Mouse (Mus musculus) testis, adult 2 months (tissue): ENCODE measurements around the gene Cdk6. TPM values are rescaled to one million over a fixed set of nuclear protein-coding genes. Genes with fewer than 3 reads are reported as not detected.
"Not testable (repeated sequence)": the region's sequence is repeated elsewhere in the genome, so short reads cannot be mapped to it uniquely, and the experiment has no call there.

Experiments
- H3K27ac ChIP-seq: fragments of 200-500 bp; 2 replicates; pipeline ENCODE4 v1.5.1; 2012; ENCODE audit warnings: low read depth, low read length; ENCODE audit not compliant: control insufficient read depth, insufficient read depth
- H3K27me3 ChIP-seq: fragments of 200-500 bp; 2 replicates; pipeline ENCODE4 v1.6.1; 2012; ENCODE audit warnings: mild to moderate bottlenecking, low read length, moderate library complexity; ENCODE audit not compliant: control insufficient read depth, insufficient read depth
- H3K36me3 ChIP-seq: fragments of 200-500 bp; 2 replicates; pipeline ENCODE4 v1.6.1; 2012; ENCODE audit warnings: mild to moderate bottlenecking, low read length; ENCODE audit not compliant: control insufficient read depth, insufficient read depth
- H3K4me1 ChIP-seq: fragments of 200-500 bp; 2 replicates; pipeline ENCODE4 v1.6.1; 2012; ENCODE audit warnings: low read length; ENCODE audit not compliant: control insufficient read depth, insufficient read depth
- H3K4me3 ChIP-seq: fragments of 200-500 bp; 2 replicates; pipeline ENCODE4 v1.5.1; 2012; ENCODE audit warnings: low read depth, mild to moderate bottlenecking, low read length, moderate library complexity, mixed read lengths; ENCODE audit not compliant: control insufficient read depth
- CTCF ChIP-seq: fragments of 200-500 bp; IDR thresholded peaks from 2 replicates; pipeline ENCODE4 v1.5.1; 2012; ENCODE audit warnings: low read depth, mild to moderate bottlenecking, inconsistent platforms, low read length, moderate library complexity; ENCODE audit not compliant: control insufficient read depth, insufficient read depth, insufficient replicate concordance
- POLR2A ChIP-seq: fragments of 200-500 bp; IDR thresholded peaks from 2 replicates; pipeline ENCODE4 v1.6.1; 2012; ENCODE audit warnings: low read depth, mild to moderate bottlenecking, inconsistent platforms, low read length, moderate library complexity; ENCODE audit not compliant: control insufficient read depth
- polyA plus RNA-seq: library from polyadenylated mRNA; depleted of rRNA; stranded (reverse); fragments of >200 nt; gene quantifications from 2 replicates; pipeline ENCODE4 v1.2.3, GENCODE M21; 2012

Cdk6 gene
- polyA plus RNA-seq, 1 experiment, result 5.6 TPM

- Histone ChIP-seq H3K4me3 (peak overlapping the region; percentile 89), H3K27ac (no peak overlapping the region), H3K4me1 (peaks cover 10% of the 10 kb centered on the region), H3K27me3 (no peaks in the 10 kb centered on the region), H3K36me3 (no peaks in the 10 kb centered on the region)
- TF ChIP-seq CTCF (no peak), POLR2A (no peak; the same call in 1 of the 2 replicates)
Observed at GRCm38 (mm10) chr5:3341931-3342770, 866 bp downstream of the Cdk6 start.

GRCm38 (mm10) chr5:3342771-3343565 lies 1.7 kb downstream of the Cdk6 start:
- Histone ChIP-seq H3K36me3 (no peaks in the 10 kb centered on the region), H3K27ac (no peak overlapping the region), H3K4me1 (peaks cover 10% of the 10 kb centered on the region), H3K27me3 (no peaks in the 10 kb centered on the region), H3K4me3 (peak overlapping the region; percentile 89)
- TF ChIP-seq POLR2A (no peak), CTCF (no peak)

GRCm38 (mm10) chr5:3343566-3344080 lies 2.3 kb downstream of the Cdk6 start:
- TF ChIP-seq CTCF (no peak), POLR2A (peak; percentile 26; the same call in 1 of the 2 replicates)
- peak overlapping the region; percentile 4; the same call in 1 of the 2 replicates for H3K27ac ChIP-seq
- H3K4me1 ChIP-seq, result peaks cover 10% of the 10 kb centered on the region
- H3K36me3 ChIP-seq, result no peaks in the 10 kb centered on the region
- H3K27me3 ChIP-seq, result no peaks in the 10 kb centered on the region
- H3K4me3 ChIP-seq, result peak overlapping the region; percentile 89

- peak overlapping the region; percentile 89 for H3K4me3 ChIP-seq
- no peaks in the 10 kb centered on the region for H3K27me3 ChIP-seq
- H3K27ac ChIP-seq, result peak overlapping the region; percentile 4; the same call in 1 of the 2 replicates
- H3K36me3 ChIP-seq, result no peaks in the 10 kb centered on the region
- H3K4me1 ChIP-seq, result peaks cover 10% of the 10 kb centered on the region
- TF ChIP-seq POLR2A (no peak), CTCF (peak; percentile 56)
Observed at GRCm38 (mm10) chr5:3344081-3344631, 2.9 kb downstream of the Cdk6 start.

GRCm38 (mm10) chr5:3345540-3345939 lies 4.3 kb downstream of the Cdk6 start:
- not testable (repeated sequence) for H3K27ac ChIP-seq, H3K36me3 ChIP-seq, H3K4me3 ChIP-seq, H3K27me3 ChIP-seq
- peaks cover 10% of the 10 kb centered on the region for H3K4me1 ChIP-seq

GRCm38 (mm10) chr5:3349393-3349792 lies 8.1 kb downstream of the Cdk6 start:
- H3K27me3 ChIP-seq, H3K4me1 ChIP-seq, H3K36me3 ChIP-seq, H3K27ac ChIP-seq, H3K4me3 ChIP-seq: not testable (repeated sequence)

- not testable (repeated sequence) for H3K4me1 ChIP-seq, H3K27ac ChIP-seq, H3K36me3 ChIP-seq, H3K27me3 ChIP-seq, H3K4me3 ChIP-seq
Observed at GRCm38 (mm10) chr5:3351836-3352235, 10.6 kb downstream of the Cdk6 start.
